Mouse (Mus musculus): Measurements from ENCODE around the gene Stip1.
"Not testable (repeated sequence)": the region's sequence is repeated elsewhere in the genome, so short reads cannot be mapped to it uniquely, and the experiment has no call there.

The Stip1 gene

DNA sequence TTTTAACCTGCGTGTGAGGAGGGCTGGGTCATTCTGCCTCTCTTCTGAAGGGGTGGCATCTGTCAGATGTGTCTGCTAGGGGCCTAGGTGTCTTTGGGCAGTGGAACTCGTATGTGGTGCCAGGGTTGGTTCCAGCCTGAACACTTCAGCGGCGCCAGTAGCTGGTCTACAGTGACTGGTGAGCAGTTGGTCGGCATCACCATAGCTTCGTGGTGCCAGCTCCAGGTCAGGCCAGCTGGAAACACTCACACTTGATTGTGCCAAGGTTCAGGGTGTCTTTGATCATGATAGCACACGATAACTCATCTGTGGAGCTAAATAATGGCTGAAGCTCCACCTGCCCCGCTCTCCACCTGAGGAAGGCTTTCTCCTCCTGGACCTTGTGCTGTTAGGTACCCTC, 23.1 kb upstream of the Stip1 start:
- DNase-seq: no peak

DNA sequence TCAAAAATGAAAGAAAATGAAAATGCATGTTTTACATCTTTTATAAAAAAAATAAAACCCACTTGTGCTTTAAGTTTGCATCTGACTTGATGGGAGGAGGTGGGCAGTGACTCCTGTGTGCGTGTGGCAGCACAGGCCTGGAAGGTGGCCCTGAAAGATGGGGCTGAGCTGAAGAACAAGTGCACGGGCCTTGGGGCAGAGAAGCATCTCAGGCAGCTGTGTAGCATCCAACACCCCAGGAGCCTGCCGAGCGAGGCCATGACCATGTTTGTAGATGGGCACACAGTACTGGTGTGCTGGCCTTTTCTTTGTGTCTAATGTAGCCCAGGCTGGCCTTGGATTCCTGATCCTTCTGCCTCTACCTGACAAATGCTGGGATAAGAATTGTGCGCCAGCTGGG, 22.3 kb upstream of the Stip1 start:
- DNase-seq: no peak

DNA sequence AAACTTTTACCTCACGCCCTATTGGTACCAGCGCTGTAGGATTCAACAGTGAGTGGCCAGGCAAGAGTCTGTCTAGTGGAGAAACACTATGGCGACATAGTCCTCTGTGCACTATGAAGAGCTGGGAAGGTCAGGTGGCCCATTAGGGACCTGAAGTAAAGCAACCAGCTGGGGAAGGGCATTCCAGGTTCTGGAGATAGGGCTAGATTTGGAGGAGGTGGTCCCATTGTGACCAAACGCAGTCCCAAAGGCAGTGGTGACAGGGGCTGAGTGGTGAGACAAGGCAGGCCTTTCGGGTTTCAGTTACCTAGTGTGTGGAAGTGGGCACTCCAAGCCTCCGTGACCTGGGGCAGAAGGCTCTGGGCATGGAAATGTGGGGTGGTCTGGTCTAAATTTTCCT, 18.8 kb upstream of the Stip1 start:
- DNase-seq: no peak

DNA sequence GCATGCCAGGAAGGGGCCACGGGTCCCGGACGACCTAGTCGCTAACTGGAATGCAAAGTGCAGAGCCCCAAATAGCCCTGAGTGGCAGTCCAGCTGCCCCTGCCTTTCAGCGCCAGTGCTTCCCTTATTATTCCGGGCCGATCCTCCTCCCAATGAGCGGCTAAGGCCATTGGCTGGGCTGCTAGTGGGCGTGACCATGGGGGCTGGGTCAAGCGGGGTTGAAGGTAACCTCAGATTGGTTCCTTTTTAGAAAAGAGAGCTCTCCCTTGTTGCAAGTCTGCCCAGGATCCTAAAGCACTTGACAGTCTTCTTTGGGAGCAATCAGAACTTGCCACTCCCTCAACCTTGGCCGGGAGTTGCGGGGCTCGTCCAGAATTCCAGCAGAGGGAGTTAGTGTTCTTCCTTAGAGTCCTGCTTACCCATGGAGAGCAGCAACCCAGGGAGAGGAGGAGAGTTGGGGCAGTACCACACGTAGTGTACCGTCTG, 18.0 kb upstream of the Stip1 start:
- peak; percentile 72 for DNase-seq

DNA sequence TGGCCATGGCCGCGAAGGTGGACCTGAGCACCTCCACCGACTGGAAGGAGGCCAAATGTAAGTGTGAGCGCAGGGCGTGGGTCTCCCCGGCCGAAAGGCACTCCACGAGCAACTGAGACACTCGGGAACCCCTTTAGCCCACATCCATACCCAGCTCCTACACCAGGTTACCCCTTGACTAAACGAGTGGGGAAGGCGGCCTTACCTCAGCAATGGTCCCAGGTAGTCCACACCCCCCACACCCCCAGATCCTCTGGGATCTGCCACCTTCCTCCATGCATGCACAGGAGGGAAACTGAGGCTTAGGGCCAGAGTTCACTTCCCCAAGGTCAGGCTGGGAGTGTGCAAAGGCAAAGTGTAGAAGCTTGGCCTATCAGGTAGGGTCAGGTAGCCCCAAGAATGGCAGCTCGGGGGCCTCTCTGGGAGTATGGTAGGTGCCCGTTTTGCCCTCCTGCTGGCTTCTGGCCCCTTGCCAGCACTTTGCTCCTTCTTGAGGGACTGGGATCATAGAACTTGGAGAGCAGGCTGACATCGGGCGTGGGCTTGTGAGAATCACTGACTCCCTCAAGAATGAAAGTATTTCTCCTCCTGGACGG, 17.5 kb upstream of the Stip1 start:
- no peak for DNase-seq

DNA sequence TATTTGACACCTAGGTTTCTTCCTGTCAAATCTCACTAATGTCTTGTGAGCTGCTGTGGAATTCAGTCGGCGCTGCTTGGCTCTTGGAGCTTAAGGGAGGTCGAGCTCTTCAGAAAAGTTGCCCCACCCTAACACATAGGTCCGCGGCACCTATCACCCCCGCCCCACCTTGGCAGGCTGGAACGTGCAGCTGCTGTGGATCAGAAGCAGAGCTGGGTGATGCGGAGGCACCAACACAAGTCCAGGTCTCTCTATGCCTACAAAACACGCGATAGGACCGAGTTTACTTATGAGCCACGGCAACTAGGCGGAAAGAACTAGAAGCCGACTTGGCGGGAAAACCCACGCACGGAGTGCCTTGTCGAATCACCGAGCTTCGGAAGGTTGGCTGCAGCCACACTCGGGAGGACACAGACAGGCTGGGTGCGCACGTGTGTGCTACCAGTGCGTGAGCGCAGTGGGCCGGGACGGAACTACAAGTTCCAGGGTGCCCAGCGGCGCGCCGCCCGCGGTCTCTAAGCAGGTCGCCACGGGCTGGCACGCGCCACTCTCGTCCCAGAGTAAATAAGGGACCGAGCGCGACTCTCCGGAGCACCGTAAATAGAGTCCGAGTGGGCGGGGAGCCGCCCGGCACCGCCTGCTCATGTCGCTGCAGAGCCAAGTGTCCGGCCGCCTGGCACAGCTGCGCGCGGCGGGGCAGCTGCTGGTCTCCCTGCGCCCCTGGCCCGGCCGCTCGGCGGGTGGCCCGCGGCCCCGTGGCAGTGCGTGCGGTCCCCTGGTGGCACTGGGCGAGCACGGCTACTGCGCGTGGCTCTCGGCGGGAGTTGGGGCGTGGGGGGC, 16.7 kb upstream of the Stip1 start, which contains the start of gene Macrod1:
TSS of gene Macrod1 (plus strand) at position 563 of the 840 bp plus-strand sequence.
- DNase-seq: peak; percentile 86

DNA sequence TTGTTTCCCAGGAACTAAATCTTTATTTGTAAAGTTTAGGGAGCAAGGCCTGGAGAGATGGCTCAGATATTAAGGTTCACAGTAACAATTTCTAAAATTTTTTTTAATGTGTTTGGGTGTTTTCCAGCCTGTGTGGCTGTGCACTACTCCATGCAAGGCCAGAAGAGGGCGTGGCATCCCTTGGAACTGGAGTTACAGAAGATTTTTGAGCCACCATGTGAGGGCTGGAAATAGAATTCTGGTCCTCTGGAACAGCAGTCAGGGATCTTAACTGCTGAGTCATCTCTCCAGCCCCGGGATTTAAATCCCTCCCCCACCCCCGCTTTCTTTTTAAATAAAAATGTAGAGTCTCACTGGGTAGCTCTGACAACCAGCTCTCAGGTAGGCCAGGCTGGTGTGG, 15.4 kb upstream of the Stip1 start:
- DNase-seq: no peak

DNA sequence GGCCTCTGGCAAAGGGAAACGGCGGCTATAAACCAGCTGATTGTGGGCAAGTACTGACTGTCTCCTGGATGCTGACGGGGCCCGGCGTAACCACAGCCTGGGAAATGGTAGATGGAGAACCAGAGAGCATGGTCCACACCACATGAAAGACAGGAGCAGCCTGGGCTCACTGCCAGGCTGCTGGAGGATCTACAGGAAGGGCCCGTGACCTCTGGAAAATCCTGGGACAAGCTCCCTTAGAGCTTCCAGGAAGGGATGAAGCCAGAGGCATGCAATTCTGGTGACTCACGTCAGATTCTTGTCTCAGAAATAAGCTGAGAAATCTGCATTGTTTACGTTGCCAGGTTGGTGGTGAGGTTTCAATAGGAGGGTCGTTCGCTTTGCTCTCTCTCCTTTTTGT, 15.0 kb upstream of the Stip1 start:
- no peak for DNase-seq

DNA sequence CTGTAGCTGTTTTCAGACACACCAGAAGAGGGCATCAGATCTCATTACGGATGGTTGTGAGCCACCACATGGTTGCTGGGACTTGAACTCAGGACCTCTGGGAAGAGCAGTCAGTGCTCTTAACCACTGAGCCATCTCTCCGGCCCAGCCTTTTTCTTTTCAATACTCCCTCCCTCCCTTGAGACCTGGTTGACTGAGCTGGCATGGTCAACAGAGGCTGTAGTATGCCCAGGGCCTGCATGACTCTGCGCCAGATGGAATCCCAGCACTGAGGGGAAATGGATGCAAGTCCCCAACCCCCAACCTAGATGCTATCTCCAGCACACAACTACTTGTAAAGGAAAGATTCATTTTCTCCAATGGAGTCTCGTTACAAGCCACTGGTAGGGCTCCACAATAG, 13.6 kb upstream of the Stip1 start:
- DNase-seq: not testable (repeated sequence)

DNA sequence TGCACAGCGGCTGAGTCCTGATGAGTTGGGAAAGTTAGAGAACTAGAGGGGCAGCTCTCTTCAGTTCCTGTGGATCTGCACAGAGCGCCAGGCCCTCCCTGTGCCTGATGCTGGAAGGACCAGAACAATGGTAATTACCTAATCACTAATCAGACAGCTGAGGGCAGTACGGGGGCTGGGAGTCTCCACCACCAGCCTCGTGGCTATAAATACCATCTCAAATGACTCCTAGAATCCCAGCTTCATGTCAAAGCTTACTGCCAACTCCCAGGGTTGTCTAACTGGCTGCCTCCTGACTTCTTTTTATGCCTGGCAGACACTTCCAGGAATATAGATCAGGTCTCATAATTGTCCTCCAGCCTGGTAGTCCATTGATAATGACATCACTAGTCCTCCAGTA, 4.9 kb upstream of the Stip1 start:
- no peak for DNase-seq

DNA sequence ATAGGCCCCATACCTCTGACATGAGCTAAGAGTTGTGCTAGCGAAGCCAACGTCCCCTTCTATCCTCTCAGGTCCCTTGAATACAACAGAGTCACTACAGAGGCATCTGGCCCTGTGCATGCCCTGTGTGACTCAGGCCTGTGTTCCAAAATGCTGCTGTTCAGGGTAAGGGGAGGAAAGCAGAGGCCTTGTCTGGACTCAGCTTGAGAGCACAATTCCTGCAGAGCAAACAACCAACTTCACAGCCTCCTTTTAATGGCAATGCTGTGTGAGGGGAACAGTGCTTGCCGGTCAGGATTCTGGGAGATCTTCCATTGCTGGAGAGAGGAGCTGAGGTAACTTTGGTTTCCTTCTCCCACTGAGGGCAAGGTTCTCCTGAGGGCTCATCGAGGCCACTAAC, 4.5 kb upstream of the Stip1 start:
- DNase-seq: no peak

DNA sequence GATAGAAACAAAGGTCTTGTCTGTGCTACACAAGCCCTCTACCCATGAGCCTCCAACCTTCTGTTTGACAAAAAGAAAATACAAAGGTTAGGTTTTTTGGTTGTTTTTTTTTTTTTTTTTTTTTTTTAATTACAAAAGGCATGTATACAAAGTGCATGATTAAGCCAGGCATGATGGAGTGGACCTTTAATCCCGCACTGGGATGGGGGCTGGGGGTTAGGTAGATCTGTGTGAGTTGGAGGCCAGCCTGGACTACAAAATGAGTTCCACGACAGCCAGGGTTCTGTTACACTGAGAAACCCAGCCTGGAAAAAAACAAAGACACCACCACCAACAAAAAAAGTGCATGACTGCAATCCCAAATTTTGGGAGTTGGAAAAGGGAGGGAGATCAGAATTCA, 1.4 kb upstream of the Stip1 start:
- DNase-seq: no peak

DNA sequence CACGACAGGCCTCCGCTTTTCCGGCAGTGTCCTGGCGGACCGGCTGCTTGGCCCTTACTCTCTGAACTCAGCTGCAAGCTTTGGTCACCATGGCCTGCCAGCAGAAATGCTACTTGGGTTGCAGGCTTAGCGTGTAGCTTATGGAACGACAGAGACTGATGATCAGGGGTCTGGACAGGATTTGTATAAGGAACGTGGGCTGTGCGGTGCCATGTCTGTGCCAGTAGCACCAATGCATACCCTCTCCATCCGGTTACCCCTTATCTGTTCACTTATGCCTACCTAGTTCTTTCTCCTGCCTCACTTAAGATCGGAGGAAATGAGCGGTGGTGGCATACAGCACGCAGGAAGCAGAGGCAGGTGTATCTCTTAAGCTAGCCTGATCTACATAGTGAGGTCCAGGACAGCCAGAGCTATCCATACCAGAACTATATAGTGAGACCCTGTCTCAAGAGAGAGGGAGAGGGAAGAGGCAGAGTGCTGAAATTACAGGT, 917 bp upstream of the Stip1 start:
- no peak for DNase-seq

DNA sequence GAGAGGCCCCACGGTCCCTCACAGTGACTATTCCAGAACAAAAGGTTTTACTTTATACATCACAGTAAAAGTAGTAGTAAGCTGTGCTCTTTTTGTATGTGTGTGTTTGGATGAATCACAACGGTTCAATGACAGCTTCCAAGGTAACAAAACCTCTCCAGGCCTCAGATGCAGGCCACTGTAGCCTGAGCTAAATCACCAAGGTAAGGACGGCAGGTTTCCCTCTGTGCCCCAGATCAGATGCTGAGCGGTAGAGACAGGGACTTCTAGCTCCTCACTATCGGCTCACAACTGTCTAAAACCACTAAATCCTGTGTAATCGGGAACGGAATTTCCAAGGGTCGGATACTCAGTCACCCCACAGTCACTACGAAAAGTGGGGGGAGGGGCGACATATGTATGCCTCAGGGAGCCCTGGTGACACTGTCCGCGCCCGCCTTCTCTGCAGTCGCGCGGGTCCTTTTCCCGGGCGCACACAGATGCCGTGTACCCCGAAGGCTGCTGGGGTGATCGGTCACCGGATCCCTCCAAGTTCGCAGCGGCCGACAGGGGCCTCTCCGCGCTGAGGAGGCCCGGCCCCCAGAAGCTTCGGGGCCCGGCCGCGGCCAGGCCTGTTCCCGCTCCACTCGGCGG, 563 bp downstream of the Stip1 start:
- DNase-seq: peak; percentile 54

DNA sequence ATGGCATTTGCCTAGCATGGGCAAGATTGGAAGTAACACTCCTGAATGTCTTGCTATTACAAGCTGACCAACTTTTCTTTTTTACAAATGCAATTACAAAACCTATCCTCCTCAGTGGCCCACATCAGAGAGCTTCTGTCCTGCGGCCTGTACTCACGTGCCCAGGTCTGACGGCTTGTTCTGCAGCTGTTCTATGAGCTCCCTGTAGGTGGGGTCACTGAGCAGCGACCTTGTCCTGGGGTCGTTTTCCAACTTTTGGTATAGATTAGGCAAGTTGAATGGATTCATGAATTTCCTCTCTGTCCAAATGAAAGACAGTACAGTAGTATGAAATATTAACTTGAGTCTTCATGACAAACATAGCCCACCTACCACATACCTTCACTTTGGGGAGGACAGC, 5.8 kb downstream of the Stip1 start:
- no peak for DNase-seq

DNA sequence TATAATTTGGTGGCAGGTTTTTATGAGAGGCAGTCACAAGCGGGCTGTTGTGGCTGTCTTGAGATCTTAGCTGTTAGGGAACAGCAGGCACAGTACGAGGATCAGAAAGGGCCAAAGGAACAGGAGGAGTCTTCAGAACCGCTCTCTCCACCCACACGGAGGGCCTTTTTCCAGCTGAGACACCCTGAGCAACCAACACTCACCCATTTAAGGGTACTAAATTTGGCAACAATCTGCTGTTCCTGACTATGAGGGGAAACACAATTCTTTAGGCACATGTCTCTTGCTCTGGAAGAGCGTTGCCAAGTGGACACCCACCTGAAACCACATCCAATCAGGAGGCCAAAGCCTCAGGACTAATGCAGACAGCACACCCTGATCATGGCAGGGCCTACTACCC, 10.2 kb downstream of the Stip1 start:
- DNase-seq: peak; percentile 78

DNA sequence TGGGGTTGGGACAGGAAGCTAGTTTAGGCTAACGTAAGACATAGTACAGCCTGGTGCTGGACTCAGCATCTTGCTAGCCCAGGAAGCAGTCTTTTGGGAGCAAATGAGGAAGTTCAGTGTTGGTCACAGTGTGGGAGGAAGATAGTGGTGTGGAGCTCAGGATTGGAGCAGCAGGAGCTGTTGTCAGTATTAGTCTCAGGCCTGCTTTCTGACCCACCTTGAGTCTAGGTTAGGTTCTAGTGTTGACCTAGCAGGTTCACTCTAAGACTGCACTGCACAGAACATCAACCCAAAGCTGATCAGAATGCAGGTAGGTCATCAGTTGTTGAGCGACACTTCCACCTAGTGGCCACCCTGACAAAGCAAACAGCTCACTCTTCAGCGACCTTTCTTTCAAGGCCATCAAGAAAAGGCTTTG, 19.5 kb downstream of the Stip1 start:
- no peak for DNase-seq

DNA sequence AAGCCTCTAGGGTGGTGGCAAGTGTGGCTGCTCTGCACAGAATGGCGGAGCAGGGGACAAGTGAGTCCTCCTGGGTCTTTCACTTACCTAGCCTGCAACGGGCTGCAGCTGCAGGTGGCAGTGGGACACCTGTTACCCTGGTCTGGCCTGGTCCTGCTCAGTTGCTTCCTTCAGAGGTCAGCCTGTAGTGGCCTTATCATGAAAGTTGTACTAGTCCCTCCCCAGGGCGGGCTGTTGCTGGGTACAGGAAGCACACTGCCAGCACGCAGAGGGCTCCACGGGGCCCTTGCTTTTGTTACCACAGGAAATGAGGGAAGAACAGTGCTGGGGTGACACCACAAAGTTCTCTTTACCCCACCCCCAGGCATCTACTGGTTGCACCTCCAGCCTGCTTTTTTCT, 20.6 kb downstream of the Stip1 start, which contains the start of gene Fermt3:
TSS of gene Fermt3 (minus strand) at position 279 of the 400 bp plus-strand sequence.
- no peak for DNase-seq

DNA sequence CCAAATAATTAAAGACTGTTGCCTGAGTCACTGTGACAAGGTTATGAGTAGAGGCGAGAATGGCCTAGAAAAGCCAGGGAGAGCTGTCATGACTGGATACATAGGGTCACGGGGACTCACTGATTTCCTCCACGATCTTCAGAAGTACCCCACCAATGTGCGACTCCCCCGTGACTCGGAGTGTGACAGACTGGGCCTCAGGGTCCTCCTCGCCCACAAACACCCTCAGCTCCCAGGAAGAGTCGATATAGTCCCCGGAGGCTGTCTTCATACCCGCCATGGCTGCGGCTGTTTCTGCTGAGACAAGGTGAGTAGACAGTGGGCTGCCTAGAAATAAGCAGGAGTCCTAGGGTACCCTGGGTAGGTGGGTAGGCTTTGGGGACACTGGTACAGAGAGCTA, 21.2 kb downstream of the Stip1 start:
- no peak for DNase-seq

DNA sequence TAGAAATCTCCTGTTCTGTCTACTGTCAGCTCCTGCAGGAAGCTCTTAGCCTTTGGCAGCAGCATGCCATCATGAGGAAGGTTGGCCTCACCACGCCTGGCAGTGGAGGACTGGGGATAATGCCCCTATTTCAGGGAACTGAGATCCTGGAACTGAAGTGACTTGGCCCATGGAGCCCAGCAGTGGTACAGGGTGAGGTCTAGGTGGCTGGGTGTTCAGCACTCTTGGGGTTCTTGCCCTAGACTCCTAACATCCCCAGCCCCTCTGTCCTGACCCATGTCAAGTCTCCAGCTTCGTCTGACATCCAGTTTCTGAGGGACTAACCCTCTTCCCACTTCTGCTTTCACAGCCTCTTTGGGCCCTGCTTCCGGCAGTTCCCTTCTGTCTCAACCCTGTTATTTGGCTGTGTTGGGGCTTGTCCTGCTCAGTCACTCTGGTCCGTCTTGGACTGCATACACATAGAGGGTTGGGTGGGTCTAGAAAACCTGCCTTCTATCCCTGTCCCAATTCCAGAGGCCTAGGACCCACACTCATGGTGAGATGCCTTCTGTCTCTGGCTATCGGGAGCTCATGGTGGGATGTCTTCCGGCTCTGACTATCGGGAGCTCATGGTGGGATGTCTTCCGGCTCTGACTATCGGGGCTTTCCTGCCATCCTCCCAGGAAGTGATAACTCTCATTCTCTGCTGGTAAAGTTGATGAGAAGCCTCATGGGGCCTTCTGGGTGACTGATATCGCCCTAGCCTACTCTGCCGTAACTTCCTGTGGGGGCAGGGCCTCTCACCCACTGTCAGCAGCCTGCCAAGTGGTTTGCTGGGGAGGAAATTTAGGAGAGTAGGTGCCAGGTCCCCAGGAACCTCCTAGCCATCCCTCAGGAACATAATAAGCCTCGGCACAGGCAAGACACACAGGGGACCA, 22.0 kb downstream of the Stip1 start:
- DNase-seq: no peak

DNA sequence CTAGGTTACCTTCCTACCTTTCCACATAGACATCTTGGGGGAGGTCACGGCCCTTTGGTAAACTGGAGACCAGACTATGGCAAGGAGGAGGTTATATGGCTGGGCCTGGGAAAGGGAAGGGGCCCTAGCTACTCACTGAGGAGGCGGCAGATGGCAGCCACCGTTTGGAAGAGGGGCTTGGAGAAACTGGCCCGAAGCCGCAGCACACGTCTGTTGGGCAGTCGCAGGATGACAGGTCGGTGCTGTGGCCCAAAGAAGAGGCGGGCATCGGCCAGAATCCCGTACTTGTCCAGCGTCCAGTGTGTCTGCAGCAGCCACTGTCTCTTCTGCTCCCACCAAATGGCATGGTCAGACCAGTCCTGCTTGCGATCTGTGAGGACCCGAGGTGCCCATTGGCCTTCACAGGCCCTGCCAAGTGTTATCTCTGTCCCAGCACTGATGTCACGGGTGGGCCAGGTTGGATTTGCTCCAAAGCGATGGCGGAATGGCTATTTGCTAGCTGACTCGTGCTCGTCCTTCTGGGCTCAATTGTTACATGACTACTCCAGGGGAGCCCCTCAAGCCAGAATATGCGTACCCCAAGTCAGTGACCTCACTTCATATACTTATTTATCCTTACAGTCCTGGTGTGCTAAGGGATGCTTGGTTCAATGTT, 25.2 kb downstream of the Stip1 start:
- DNase-seq: no peak

DNA sequence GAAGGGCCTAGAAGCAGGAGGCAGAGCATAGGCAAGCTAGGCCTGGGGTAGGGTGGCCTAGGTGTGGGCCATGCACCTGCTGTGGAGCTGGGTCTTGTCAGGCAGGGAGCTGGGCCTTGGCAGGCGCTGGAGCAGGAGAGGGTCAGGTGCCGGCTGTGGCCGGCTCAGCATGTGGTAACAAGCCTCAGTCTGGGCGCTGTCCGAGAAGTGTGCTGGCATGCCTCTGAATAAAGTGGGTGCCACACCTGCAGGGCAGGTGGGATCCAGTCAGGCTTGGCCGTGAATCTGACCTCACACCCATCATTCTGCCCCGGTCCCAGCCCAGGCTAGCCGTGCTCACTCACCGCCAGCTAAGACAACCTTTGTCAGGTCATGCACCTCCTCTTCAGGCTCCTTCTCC, 25.8 kb downstream of the Stip1 start:
- no peak for DNase-seq

Data from right cerebral cortex, adult 18-20 months (tissue).